Mouse (Mus musculus): Measurements from ENCODE around the gene Asrgl1. TPM values are rescaled to one million over a fixed set of nuclear protein-coding genes. Genes with fewer than 3 reads are reported as not detected.

Asrgl1 gene
- polyA plus RNA-seq, 1 experiment from 2014 or later: 15.0 TPM

- H3K9ac ChIP-seq: no peak overlapping the region
- H3K27me3 ChIP-seq (ENCODE audit: insufficient read depth, low read length): no peaks in the 10 kb centered on the region
- DNase-seq (no peak), ATAC-seq (ENCODE audit: insufficient read depth) (no peak)
- H3K9me3 ChIP-seq (ENCODE audit: low read depth, low read length): no peaks in the 10 kb centered on the region
- no peak overlapping the region for H3K27ac ChIP-seq (ENCODE audit: low read depth)
- no peak overlapping the region for H3K4me3 ChIP-seq (ENCODE audit: low read depth, low read length)
- no peak for TF ChIP-seq CTCF (IDR thresholded peaks at IDR 0.05; ENCODE audit: low read depth)
- H3K4me2 ChIP-seq: no peak overlapping the region
- 78% methylated on average over 4 of the region's 4 CpGs for WGBS
- H3K4me1 ChIP-seq (ENCODE audit: insufficient read depth): 0 out of 2 replicates have a peak, but pooled peaks cover 6% of the 10 kb centered on the region
- no peaks in the 10 kb centered on the region for H3K36me3 ChIP-seq (ENCODE audit: insufficient read depth)
These were observed 31.4 kb downstream of the Asrgl1 start for GRCm38 (mm10) chr19:9103986-9104385.

GRCm38 (mm10) chr19:9101062-9101457 lies 34.4 kb downstream of the Asrgl1 start:
- H3K4me2 ChIP-seq: no peak overlapping the region
- TF ChIP-seq CTCF (IDR thresholded peaks at IDR 0.05; ENCODE audit: low read depth): no peak
- no peak for DNase-seq
- no peak overlapping the region for H3K27ac ChIP-seq (ENCODE audit: low read depth)
- 66% methylated on average over 2 of the region's 2 CpGs for WGBS
- no peak overlapping the region for H3K9ac ChIP-seq
- no peak overlapping the region for H3K4me3 ChIP-seq (ENCODE audit: low read depth, low read length)
- H3K27me3 ChIP-seq (ENCODE audit: insufficient read depth, low read length): no peaks in the 10 kb centered on the region
- no peak for ATAC-seq (ENCODE audit: insufficient read depth)
- no peaks in the 10 kb centered on the region for H3K4me1 ChIP-seq (ENCODE audit: insufficient read depth)
- H3K36me3 ChIP-seq (ENCODE audit: insufficient read depth): no peaks in the 10 kb centered on the region
- no peaks in the 10 kb centered on the region for H3K9me3 ChIP-seq (ENCODE audit: low read depth, low read length)

- no peak overlapping the region for H3K9ac ChIP-seq
- H3K4me2 ChIP-seq: no peak overlapping the region
- H3K9me3 ChIP-seq (ENCODE audit: low read depth, low read length): no peaks in the 10 kb centered on the region
- ATAC-seq (ENCODE audit: insufficient read depth): no peak
- H3K36me3 ChIP-seq (ENCODE audit: insufficient read depth): no peaks in the 10 kb centered on the region
- H3K4me3 ChIP-seq (ENCODE audit: low read depth, low read length): no peak overlapping the region
- 77% methylated on average over 17 of the region's 17 CpGs for WGBS
- TF ChIP-seq CTCF (IDR thresholded peaks at IDR 0.05; ENCODE audit: low read depth): no peak
- no peak overlapping the region for H3K27ac ChIP-seq (ENCODE audit: low read depth)
- H3K27me3 ChIP-seq (ENCODE audit: insufficient read depth, low read length): no peaks in the 10 kb centered on the region
- no peaks in the 10 kb centered on the region for H3K4me1 ChIP-seq (ENCODE audit: insufficient read depth)
- DNase-seq: no peak
These were observed 35.0 kb downstream of the Asrgl1 start for GRCm38 (mm10) chr19:9100297-9101061.

- TF ChIP-seq CTCF (IDR thresholded peaks at IDR 0.05; ENCODE audit: low read depth): no peak
- 74% methylated on average over 8 of the region's 8 CpGs for WGBS
- H3K9me3 ChIP-seq (ENCODE audit: low read depth, low read length): no peaks in the 10 kb centered on the region
- H3K36me3 ChIP-seq (ENCODE audit: insufficient read depth): no peaks in the 10 kb centered on the region
- no peak overlapping the region for H3K4me3 ChIP-seq (ENCODE audit: low read depth, low read length)
- H3K4me2 ChIP-seq: no peak overlapping the region
- DNase-seq (no peak), ATAC-seq (ENCODE audit: insufficient read depth) (no peak)
- H3K27me3 ChIP-seq (ENCODE audit: insufficient read depth, low read length): no peaks in the 10 kb centered on the region
- no peak overlapping the region for H3K9ac ChIP-seq
- H3K4me1 ChIP-seq (ENCODE audit: insufficient read depth): no peaks in the 10 kb centered on the region
- no peak overlapping the region for H3K27ac ChIP-seq (ENCODE audit: low read depth)
These were observed 35.7 kb downstream of the Asrgl1 start for GRCm38 (mm10) chr19:9099751-9100150.

GRCm38 (mm10) chr19:9097441-9097840 lies 38.0 kb downstream of the Asrgl1 start:
- Histone ChIP-seq H3K9me3 (ENCODE audit: low read depth, low read length) (no peaks in the 10 kb centered on the region), H3K4me3 (ENCODE audit: low read depth, low read length) (no peak overlapping the region), H3K4me2 (no peak overlapping the region), H3K27ac (ENCODE audit: low read depth) (no peak overlapping the region), H3K4me1 (ENCODE audit: insufficient read depth) (no peaks in the 10 kb centered on the region), H3K36me3 (ENCODE audit: insufficient read depth) (no peaks in the 10 kb centered on the region), H3K9ac (no peak overlapping the region), H3K27me3 (ENCODE audit: insufficient read depth, low read length) (no peaks in the 10 kb centered on the region)
- DNase-seq (peak; percentile 42), ATAC-seq (ENCODE audit: insufficient read depth) (no peak)
- TF ChIP-seq CTCF (IDR thresholded peaks at IDR 0.05; ENCODE audit: low read depth): no peak
- WGBS: 77% methylated on average over 13 of the region's 13 CpGs

GRCm38 (mm10) chr19:9095111-9095510 lies 40.3 kb downstream of the Asrgl1 start:
- DNase-seq: no peak
- no peak for TF ChIP-seq CTCF (IDR thresholded peaks at IDR 0.05; ENCODE audit: low read depth)
- Histone ChIP-seq H3K4me1 (ENCODE audit: insufficient read depth) (no peaks in the 10 kb centered on the region), H3K4me2 (no peak overlapping the region), H3K9me3 (ENCODE audit: low read depth, low read length) (no peaks in the 10 kb centered on the region), H3K27ac (ENCODE audit: low read depth) (no peak overlapping the region), H3K9ac (no peak overlapping the region), H3K4me3 (ENCODE audit: low read depth, low read length) (no peak overlapping the region), H3K27me3 (ENCODE audit: insufficient read depth, low read length) (no peaks in the 10 kb centered on the region), H3K36me3 (ENCODE audit: insufficient read depth) (no peaks in the 10 kb centered on the region)
- 42% methylated on average over 5 of the region's 5 CpGs for whole genome bisulfite sequencing
- ATAC-seq (ENCODE audit: insufficient read depth): no peak

GRCm38 (mm10) chr19:9090709-9091108 lies 44.7 kb downstream of the Asrgl1 start:
- WGBS: 47% methylated on average over 2 of the region's 2 CpGs
- Histone ChIP-seq H3K27me3 (ENCODE audit: insufficient read depth, low read length) (no peaks in the 10 kb centered on the region), H3K4me3 (ENCODE audit: low read depth, low read length) (no peak overlapping the region), H3K4me1 (ENCODE audit: insufficient read depth) (no peaks in the 10 kb centered on the region), H3K27ac (ENCODE audit: low read depth) (no peak overlapping the region), H3K9me3 (ENCODE audit: low read depth, low read length) (no peaks in the 10 kb centered on the region), H3K36me3 (ENCODE audit: insufficient read depth) (no peaks in the 10 kb centered on the region), H3K4me2 (no peak overlapping the region), H3K9ac (no peak overlapping the region)
- DNase-seq (no peak), ATAC-seq (ENCODE audit: insufficient read depth) (no peak)
- TF ChIP-seq CTCF (IDR thresholded peaks at IDR 0.05; ENCODE audit: low read depth): no peak

Measured in lung, embryonic 14.5 days (tissue).